25 mouse cellular contexts compared by ENCODE assay signal in the genomic region with DNA sequence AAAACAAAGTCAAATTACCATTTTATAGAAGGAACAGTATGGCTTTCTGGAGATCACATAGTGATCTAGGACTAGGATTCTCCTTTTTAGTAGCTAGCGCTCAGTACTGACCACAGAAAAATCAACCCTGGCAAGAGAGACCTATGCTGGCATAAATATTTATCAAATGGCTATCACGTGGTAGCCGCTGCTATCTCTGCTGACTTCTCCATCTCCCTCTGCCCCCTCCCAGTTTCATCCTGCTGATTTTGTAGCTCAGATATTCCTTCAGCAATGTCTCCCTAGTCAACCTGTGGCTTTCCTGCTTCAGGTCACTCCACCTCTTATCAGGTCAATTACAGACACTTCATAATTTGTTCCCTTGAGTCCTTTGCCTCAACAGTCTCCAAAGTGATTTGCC. TPM values are rescaled to one million over a fixed set of nuclear protein-coding genes. Genes with fewer than 3 reads are reported as not detected.
"Had no signal": no experiment of that assay in that cellular context is flagged by ENCODE, and none has a peak within 500 bp of the region (broad histone marks: within the 10 kb centered on the region; RNA-seq: fewer than 3 reads in every experiment).

No protein-coding gene starts in this region.

- H3K4me3 ChIP-seq: neural tube, embryonic 13.5 days; neural tube, embryonic 15.5 days; stomach, embryonic 15.5 days had no signal

- H3K4me2 ChIP-seq: neural tube, embryonic 13.5 days; neural tube, embryonic 15.5 days; stomach, embryonic 15.5 days had no signal

- H3K36me3 ChIP-seq: neural tube, embryonic 13.5 days; neural tube, embryonic 15.5 days; stomach, embryonic 15.5 days had no signal

- H3K9me3 ChIP-seq: neural tube, embryonic 13.5 days; neural tube, embryonic 15.5 days; stomach, embryonic 15.5 days had no signal

- H3K9ac ChIP-seq: neural tube, embryonic 13.5 days; neural tube, embryonic 15.5 days; stomach, embryonic 15.5 days had no signal

- H3K27me3 ChIP-seq: neural tube, embryonic 13.5 days; neural tube, embryonic 15.5 days; stomach, embryonic 15.5 days had no signal

- H3K27ac ChIP-seq: neural tube, embryonic 13.5 days; neural tube, embryonic 15.5 days; stomach, embryonic 15.5 days; stomach, postnatal 0 days had no signal

- DNase-seq: retina, postnatal 1 day; right cerebral cortex, adult 18-20 months; right cerebral cortex, postnatal 14 days; right cerebral cortex, postnatal 25 days; right cerebral cortex, postnatal 4 days; spleen, adult 18-20 months; thymus, adult 18-20 months; thymus, adult 2 months; thymus, postnatal 14 days; thymus, postnatal 25 days; thymus, postnatal 36 days; thymus, postnatal 4 days had no signal

- H3K4me1 ChIP-seq: neural tube, embryonic 13.5 days; neural tube, embryonic 15.5 days; stomach, embryonic 15.5 days had no signal

RNA-seq across cellular contexts. Expression of gene Ackr1, which starts 17.8 kb away (rescaled TPM):
- total RNA-seq: neutrophil, adult 5-6 weeks had no signal

RNA-seq across cellular contexts. Expression of gene Mptx2, which starts 38.1 kb away (rescaled TPM):
- total RNA-seq: neutrophil, adult 5-6 weeks had no signal
- polyA plus RNA-seq: neural tube, embryonic 13.5 days; neural tube, embryonic 14.5 days; neural tube, embryonic 15.5 days; spleen, adult 2 months; stomach, embryonic 14.5 days; stomach, embryonic 15.5 days; stomach, embryonic 16.5 days; stomach, postnatal 0 days; testis, adult 2 months; thymus, adult 2 months; thymus, postnatal 0 days; urinary bladder, adult 2 months had no signal

RNA-seq across cellular contexts. Expression of gene Olfr418, which starts 49.9 kb away (rescaled TPM):
- total RNA-seq: neutrophil, adult 5-6 weeks had no signal
- polyA plus RNA-seq: neural tube, embryonic 13.5 days; neural tube, embryonic 14.5 days; neural tube, embryonic 15.5 days; small intestine, adult 2 months; spleen, adult 2 months; stomach, embryonic 14.5 days; stomach, embryonic 15.5 days; stomach, embryonic 16.5 days; stomach, postnatal 0 days; testis, adult 2 months; thymus, adult 2 months; thymus, postnatal 0 days; urinary bladder, adult 2 months had no signal

RNA-seq across cellular contexts. Expression of gene Cadm3, which starts 51.8 kb away (rescaled TPM):
- total RNA-seq: neutrophil, adult 5-6 weeks had no signal
